Mouse (Mus musculus) megakaryocyte, embryonic 14.5 days (primary cell): Measurements from ENCODE around the gene Laptm4a.

ENCODE experiments used
- FLI1 ChIP-seq: IDR thresholded peaks from 2 replicates; pipeline ENCODE4 v1.6.1; 2012; ENCODE audit warnings: low read length, inconsistent platforms, mixed read lengths
- GATA1 ChIP-seq: IDR thresholded peaks from 3 replicates; pipeline ENCODE4 v1.6.1; 2012; ENCODE audit warnings: mixed read lengths, low read length, inconsistent platforms, borderline replicate concordance

DNA sequence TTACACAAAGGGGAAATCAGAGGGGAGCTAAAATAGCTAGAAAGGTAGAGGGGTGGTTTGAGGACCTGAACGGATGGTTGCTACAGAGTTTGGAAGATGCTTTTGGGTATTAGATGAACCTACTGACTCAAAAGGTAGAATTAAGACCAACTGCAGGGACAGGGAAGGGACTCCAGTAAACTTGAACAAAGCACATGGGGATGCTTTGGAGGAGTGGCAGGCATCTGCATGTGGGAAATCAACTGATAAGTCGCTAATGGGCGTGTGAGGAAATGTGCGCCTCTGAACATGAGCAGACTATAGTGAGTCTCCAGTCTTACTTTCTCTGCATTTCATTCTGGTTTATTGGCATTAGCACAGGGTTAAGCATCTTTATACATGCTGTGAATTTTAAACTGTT is 9.6 kb downstream of the Laptm4a start:
- no peak for TF ChIP-seq GATA1
- no peak for TF ChIP-seq FLI1
